Mouse (Mus musculus): ENCODE measurements at regions not wholly inside any gene's neighbourhood (a gene's known extent, or its start where the extent isn't known, plus 50 kb on each side); places are given as distances from the start of the nearest gene placed in this dataset.

- no peak overlapping the region for H3K4me3 ChIP-seq (replicated peaks; ENCODE audit: low read length)
- no peak overlapping the region for H3K9ac ChIP-seq
- WGBS = 11% methylated on average over 4 of the region's 4 CpGs
- no peak overlapping the region for H3K4me2 ChIP-seq (replicated peaks)
- H3K27ac ChIP-seq = no peak overlapping the region
- no peaks in the 10 kb centered on the region for H3K4me1 ChIP-seq (replicated peaks; ENCODE audit: control insufficient read depth, insufficient read depth, low read length)
- no peak for ATAC-seq (ENCODE audit: low FRiP score)
- no peaks in the 10 kb centered on the region for H3K27me3 ChIP-seq (ENCODE audit: control insufficient read depth, insufficient read depth, low read length)
- no peak for DNase-seq (ENCODE audit: low spot score)
- H3K9me3 ChIP-seq (ENCODE audit: control insufficient read depth, low read length) = no peaks in the 10 kb centered on the region
- no peaks in the 10 kb centered on the region for H3K36me3 ChIP-seq (replicated peaks; ENCODE audit: control insufficient read depth, insufficient read depth)
Measured at GRCm38 (mm10) chr4:39695236-39695635, 245.1 kb downstream of the 1700009N14Rik start.

- DNase-seq (ENCODE audit: low spot score) = peak; percentile 76
- no peak for ATAC-seq (ENCODE audit: low FRiP score)
- H3K4me2 ChIP-seq (replicated peaks) = no peak overlapping the region
- H3K4me3 ChIP-seq (replicated peaks; ENCODE audit: low read length) = no peak overlapping the region
- no peak overlapping the region for H3K9ac ChIP-seq
- no peaks in the 10 kb centered on the region for H3K9me3 ChIP-seq (ENCODE audit: control insufficient read depth, low read length)
- H3K4me1 ChIP-seq (replicated peaks; ENCODE audit: control insufficient read depth, insufficient read depth, low read length) = no peaks in the 10 kb centered on the region
- no peaks in the 10 kb centered on the region for H3K27me3 ChIP-seq (ENCODE audit: control insufficient read depth, insufficient read depth, low read length)
- 36% methylated on average over 5 of the region's 5 CpGs for WGBS
- H3K36me3 ChIP-seq (replicated peaks; ENCODE audit: control insufficient read depth, insufficient read depth) = no peaks in the 10 kb centered on the region
- no peak overlapping the region for H3K27ac ChIP-seq
Measured at GRCm38 (mm10) chr4:39697565-39697964, 247.5 kb downstream of the 1700009N14Rik start.

- 78% methylated on average over 2 of the region's 2 CpGs for WGBS
- Histone ChIP-seq H3K36me3 (replicated peaks; ENCODE audit: control insufficient read depth, insufficient read depth) (no peaks in the 10 kb centered on the region), H3K9ac (no peak overlapping the region), H3K9me3 (ENCODE audit: control insufficient read depth, low read length) (no peaks in the 10 kb centered on the region), H3K4me1 (replicated peaks; ENCODE audit: control insufficient read depth, insufficient read depth, low read length) (no peaks in the 10 kb centered on the region), H3K4me2 (replicated peaks) (no peak overlapping the region), H3K27me3 (ENCODE audit: control insufficient read depth, insufficient read depth, low read length) (no peaks in the 10 kb centered on the region), H3K4me3 (replicated peaks; ENCODE audit: low read length) (no peak overlapping the region), H3K27ac (no peak overlapping the region)
- no peak for ATAC-seq (ENCODE audit: low FRiP score)
- DNase-seq (ENCODE audit: low spot score) = no peak
Measured at GRCm38 (mm10) chr4:39699347-39699746, 249.3 kb downstream of the 1700009N14Rik start.

- Histone ChIP-seq H3K4me1 (replicated peaks; ENCODE audit: control insufficient read depth, insufficient read depth, low read length) (no peaks in the 10 kb centered on the region), H3K4me3 (replicated peaks; ENCODE audit: low read length) (no peak overlapping the region), H3K36me3 (replicated peaks; ENCODE audit: control insufficient read depth, insufficient read depth) (no peaks in the 10 kb centered on the region), H3K4me2 (replicated peaks) (no peak overlapping the region), H3K9ac (no peak overlapping the region), H3K27me3 (ENCODE audit: control insufficient read depth, insufficient read depth, low read length) (no peaks in the 10 kb centered on the region), H3K27ac (no peak overlapping the region), H3K9me3 (ENCODE audit: control insufficient read depth, low read length) (0 out of 2 replicates have a peak, but pooled peaks cover under 1% of the 10 kb centered on the region)
- ATAC-seq (ENCODE audit: low FRiP score) = no peak
- no peak for DNase-seq (ENCODE audit: low spot score)
- WGBS = 93% methylated on average over 6 of the region's 6 CpGs
Measured at GRCm38 (mm10) chr4:39717477-39717876, 267.4 kb downstream of the 1700009N14Rik start.

GRCm38 (mm10) chr4:39718691-39719090 is 268.6 kb downstream of the 1700009N14Rik start:
- 83% methylated on average over 7 of the region's 7 CpGs for WGBS

GRCm38 (mm10) chr4:39719951-39720350 is 269.9 kb downstream of the 1700009N14Rik start:
- 84% methylated on average over 4 of the region's 4 CpGs for WGBS
- Histone ChIP-seq H3K9ac (no peak overlapping the region), H3K36me3 (replicated peaks; ENCODE audit: control insufficient read depth, insufficient read depth) (no peaks in the 10 kb centered on the region), H3K27me3 (ENCODE audit: control insufficient read depth, insufficient read depth, low read length) (no peaks in the 10 kb centered on the region), H3K4me1 (replicated peaks; ENCODE audit: control insufficient read depth, insufficient read depth, low read length) (no peaks in the 10 kb centered on the region), H3K9me3 (ENCODE audit: control insufficient read depth, low read length) (0 out of 2 replicates have a peak, but pooled peaks cover 4% of the 10 kb centered on the region), H3K4me2 (replicated peaks) (no peak overlapping the region), H3K27ac (no peak overlapping the region), H3K4me3 (replicated peaks; ENCODE audit: low read length) (no peak overlapping the region)
- no peak for DNase-seq (ENCODE audit: low spot score)
- ATAC-seq (ENCODE audit: low FRiP score) = no peak

More at GRCm38 (mm10) chr4:39718691-39719090, 268.6 kb downstream of the 1700009N14Rik start:
- DNase-seq (ENCODE audit: low spot score) (no peak), ATAC-seq (ENCODE audit: low FRiP score) (no peak)
- Histone ChIP-seq H3K9me3 (ENCODE audit: control insufficient read depth, low read length) (0 out of 2 replicates have a peak, but pooled peaks cover 4% of the 10 kb centered on the region), H3K27me3 (ENCODE audit: control insufficient read depth, insufficient read depth, low read length) (no peaks in the 10 kb centered on the region), H3K9ac (no peak overlapping the region), H3K27ac (no peak overlapping the region), H3K4me2 (replicated peaks) (no peak overlapping the region), H3K4me3 (replicated peaks; ENCODE audit: low read length) (no peak overlapping the region), H3K36me3 (replicated peaks; ENCODE audit: control insufficient read depth, insufficient read depth) (no peaks in the 10 kb centered on the region), H3K4me1 (replicated peaks; ENCODE audit: control insufficient read depth, insufficient read depth, low read length) (no peaks in the 10 kb centered on the region)

- no peak overlapping the region for H3K9ac ChIP-seq
- no peak overlapping the region for H3K4me2 ChIP-seq (replicated peaks)
- H3K4me3 ChIP-seq (replicated peaks; ENCODE audit: low read length) = no peak overlapping the region
- no peaks in the 10 kb centered on the region for H3K4me1 ChIP-seq (replicated peaks; ENCODE audit: control insufficient read depth, insufficient read depth, low read length)
- no peak overlapping the region for H3K27ac ChIP-seq
- 0 out of 2 replicates have a peak, but pooled peaks cover 4% of the 10 kb centered on the region for H3K9me3 ChIP-seq (ENCODE audit: control insufficient read depth, low read length)
- DNase-seq (ENCODE audit: low spot score) (no peak), ATAC-seq (ENCODE audit: low FRiP score) (peak; percentile 27; the same call in 1 of the 2 replicates)
- H3K36me3 ChIP-seq (replicated peaks; ENCODE audit: control insufficient read depth, insufficient read depth) = no peaks in the 10 kb centered on the region
- 71% methylated on average over 7 of the region's 7 CpGs for WGBS
- H3K27me3 ChIP-seq (ENCODE audit: control insufficient read depth, insufficient read depth, low read length) = no peaks in the 10 kb centered on the region
Measured at GRCm38 (mm10) chr4:39721524-39721923, 271.4 kb downstream of the 1700009N14Rik start.

- 87% methylated on average over 2 of the region's 2 CpGs for WGBS
Measured at GRCm38 (mm10) chr4:39765586-39765985, 315.5 kb downstream of the 1700009N14Rik start.

GRCm38 (mm10) chr4:39791096-39791495 is 341.0 kb downstream of the 1700009N14Rik start:
- WGBS = 89% methylated on average over 5 of the region's 5 CpGs

More at GRCm38 (mm10) chr4:39765586-39765985, 315.5 kb downstream of the 1700009N14Rik start:
- Histone ChIP-seq H3K9me3 (ENCODE audit: control insufficient read depth, low read length) (0 out of 2 replicates have a peak, but pooled peaks cover 6% of the 10 kb centered on the region), H3K4me3 (replicated peaks; ENCODE audit: low read length) (no peak overlapping the region), H3K4me2 (replicated peaks) (no peak overlapping the region), H3K4me1 (replicated peaks; ENCODE audit: control insufficient read depth, insufficient read depth, low read length) (no peaks in the 10 kb centered on the region), H3K9ac (no peak overlapping the region), H3K27me3 (ENCODE audit: control insufficient read depth, insufficient read depth, low read length) (no peaks in the 10 kb centered on the region), H3K27ac (no peak overlapping the region), H3K36me3 (replicated peaks; ENCODE audit: control insufficient read depth, insufficient read depth) (no peaks in the 10 kb centered on the region)
- no peak for ATAC-seq (ENCODE audit: low FRiP score)
- DNase-seq (ENCODE audit: low spot score) = no peak

GRCm38 (mm10) chr4:39809950-39810349 is 332.9 kb upstream of the Aco1 start:
- no peak overlapping the region for H3K4me2 ChIP-seq (replicated peaks)
- 0 out of 2 replicates have a peak, but pooled peaks cover 5% of the 10 kb centered on the region for H3K4me1 ChIP-seq (replicated peaks; ENCODE audit: control insufficient read depth, insufficient read depth, low read length)
- 46% methylated on average over 3 of the region's 3 CpGs for WGBS
- H3K4me3 ChIP-seq (replicated peaks; ENCODE audit: low read length) = no peak overlapping the region
- peak overlapping the region; percentile 67 for H3K27ac ChIP-seq
- ATAC-seq (ENCODE audit: low FRiP score) = peak; percentile 77
- DNase-seq (ENCODE audit: low spot score) = no peak
- no peak overlapping the region for H3K9ac ChIP-seq
- no peaks in the 10 kb centered on the region for H3K36me3 ChIP-seq (replicated peaks; ENCODE audit: control insufficient read depth, insufficient read depth)
- H3K9me3 ChIP-seq (ENCODE audit: control insufficient read depth, low read length) = no peaks in the 10 kb centered on the region
- H3K27me3 ChIP-seq (ENCODE audit: control insufficient read depth, insufficient read depth, low read length) = no peaks in the 10 kb centered on the region

More at GRCm38 (mm10) chr4:39791096-39791495, 341.0 kb downstream of the 1700009N14Rik start:
- Histone ChIP-seq H3K4me2 (replicated peaks) (no peak overlapping the region), H3K27me3 (ENCODE audit: control insufficient read depth, insufficient read depth, low read length) (no peaks in the 10 kb centered on the region), H3K9ac (no peak overlapping the region), H3K9me3 (ENCODE audit: control insufficient read depth, low read length) (no peaks in the 10 kb centered on the region), H3K27ac (no peak overlapping the region), H3K4me3 (replicated peaks; ENCODE audit: low read length) (no peak overlapping the region), H3K36me3 (replicated peaks; ENCODE audit: control insufficient read depth, insufficient read depth) (no peaks in the 10 kb centered on the region), H3K4me1 (replicated peaks; ENCODE audit: control insufficient read depth, insufficient read depth, low read length) (no peaks in the 10 kb centered on the region)
- DNase-seq (ENCODE audit: low spot score) = no peak
- no peak for ATAC-seq (ENCODE audit: low FRiP score)
